ENCODE assay signal across 18 mouse cellular contexts in genomic region chr13:51295872-51296271, GRCm38 (mm10).
DNase-seq lines count a peak whose midpoint lies in the region; ATAC-seq lines count a peak whose summit lies in the region.
"Had no signal": no experiment of that assay in that cellular context is flagged by ENCODE, and none has a peak within 500 bp of the region (broad histone marks: within the 10 kb centered on the region; RNA-seq: fewer than 3 reads in every experiment).

No protein-coding gene starts in this region.

- no peak overlapping the region for H3K9ac ChIP-seq in kidney, embryonic 14.5 days (ENCODE audit: low read depth, low read length)
- H3K9ac ChIP-seq in embryonic facial prominence, embryonic 12.5 days, result no peak overlapping the region
- H3K9ac ChIP-seq: limb, embryonic 12.5 days; liver, embryonic 15.5 days had no signal

- 0 out of 2 replicates have a peak, but pooled peaks have one; percentile 46 for ATAC-seq in kidney, embryonic 14.5 days (ENCODE audit: low FRiP score, low TSS enrichment)
- ATAC-seq in embryonic facial prominence, embryonic 12.5 days (ENCODE audit: insufficient number of reproducible peaks, insufficient read depth, low FRiP score, low TSS enrichment), result no peak
- peak; percentile 50 for ATAC-seq in megakaryocyte progenitor cell, adult 5-6 weeks (replicated peaks; ENCODE audit: poor library complexity)
- no peak for ATAC-seq in erythroid progenitor cell, adult 5-6 weeks (replicated peaks; ENCODE audit: low FRiP score, poor library complexity, severe bottlenecking)
- ATAC-seq: intestine, embryonic 16.5 days had no signal

- no peak overlapping the region for H3K4me2 ChIP-seq in kidney, embryonic 14.5 days (replicated peaks; ENCODE audit: low read depth, low read length)
- H3K4me2 ChIP-seq in embryonic facial prominence, embryonic 12.5 days (replicated peaks), result no peak overlapping the region
- H3K4me2 ChIP-seq: limb, embryonic 12.5 days; liver, embryonic 15.5 days; midbrain, embryonic 11.5 days had no signal

- H3K9me3 ChIP-seq in kidney, embryonic 14.5 days (ENCODE audit: control insufficient read depth, low read length), result no peaks in the 10 kb centered on the region
- H3K9me3 ChIP-seq in embryonic facial prominence, embryonic 12.5 days, result no peaks in the 10 kb centered on the region
- H3K9me3 ChIP-seq: liver, embryonic 15.5 days had no signal

- peak; percentile 38 for DNase-seq in adrenal gland, postnatal 10 days
- DNase-seq in adrenal gland, postnatal 25 days, result no peak
- no peak for DNase-seq in kidney, postnatal 14 days
- no peak for DNase-seq in embryo, embryonic 10 days (ENCODE audit: low spot score)
- DNase-seq: cerebellum, adult 11 months; kidney, postnatal 4 days; layer of hippocampus, postnatal 36 days; right cerebral cortex, postnatal 14 days; thymus, postnatal 36 days had no signal

- 42% methylated on average over 3 of the region's 3 CpGs for WGBS in kidney, embryonic 14.5 days
- 58% methylated on average over 3 of the region's 3 CpGs for WGBS in embryonic facial prominence, embryonic 12.5 days

- H3K4me3 ChIP-seq in kidney, embryonic 14.5 days (ENCODE audit: low read length), result no peak overlapping the region
- no peak overlapping the region for H3K4me3 ChIP-seq in embryonic facial prominence, embryonic 12.5 days
- H3K4me3 ChIP-seq: erythroblast, embryonic 14.5 days; limb, embryonic 12.5 days; liver, embryonic 15.5 days had no signal

- H3K4me1 ChIP-seq in kidney, embryonic 14.5 days (ENCODE audit: control insufficient read depth, insufficient read depth, low read length), result no peaks in the 10 kb centered on the region
- H3K4me1 ChIP-seq in embryonic facial prominence, embryonic 12.5 days, result peaks cover 16% of the 10 kb centered on the region
- H3K4me1 ChIP-seq: liver, embryonic 15.5 days had no signal

- no peaks in the 10 kb centered on the region for H3K27me3 ChIP-seq in kidney, embryonic 14.5 days (ENCODE audit: control insufficient read depth, insufficient read depth, low read length)
- H3K27me3 ChIP-seq in embryonic facial prominence, embryonic 12.5 days, result no peaks in the 10 kb centered on the region
- H3K27me3 ChIP-seq: limb, embryonic 12.5 days; liver, embryonic 15.5 days had no signal

- no peak overlapping the region for H3K27ac ChIP-seq in kidney, embryonic 14.5 days (ENCODE audit: low read depth, low read length)
- H3K27ac ChIP-seq in embryonic facial prominence, embryonic 12.5 days, result peak overlapping the region; percentile 63; the same call in 1 of the 2 replicates
- H3K27ac ChIP-seq: liver, embryonic 15.5 days had no signal

- no peaks in the 10 kb centered on the region for H3K36me3 ChIP-seq in kidney, embryonic 14.5 days (ENCODE audit: control insufficient read depth, insufficient read depth, low read length)
- no peaks in the 10 kb centered on the region for H3K36me3 ChIP-seq in embryonic facial prominence, embryonic 12.5 days
- H3K36me3 ChIP-seq: limb, embryonic 12.5 days; liver, embryonic 15.5 days had no signal

Comparison
In these comparisons a context has a peak if more than half of its experiments do, and no peak if none do; other contexts are left out.
1. ATAC-seq: peak in kidney, embryonic 14.5 days (single experiment) and megakaryocyte progenitor cell, adult 5-6 weeks (single experiment); none in embryonic facial prominence, embryonic 12.5 days (single experiment) and erythroid progenitor cell, adult 5-6 weeks (single experiment).